Mouse (Mus musculus) lung, postnatal 4 days (tissue): ENCODE data around the gene Acads.
A peak's percentile ranks its signal among the peaks of the same experiment; 100 is the strongest.
"Not testable (repeated sequence)": the region's sequence is repeated elsewhere in the genome, so short reads cannot be mapped to it uniquely, and the experiment has no call there.

Experiments used
- DNase-seq, 2 experiments: peaks; one replicate each; pipeline ENCODE4 v3.0.0; 2021

The Acads gene

GRCm38 (mm10) chr5:115118961-115119570 is at the start of gene Acads:
Gene Acads, minus strand, starts transcription at chr5:115119346.
- DNase-seq: peak; percentile 92 to 95

DNA sequence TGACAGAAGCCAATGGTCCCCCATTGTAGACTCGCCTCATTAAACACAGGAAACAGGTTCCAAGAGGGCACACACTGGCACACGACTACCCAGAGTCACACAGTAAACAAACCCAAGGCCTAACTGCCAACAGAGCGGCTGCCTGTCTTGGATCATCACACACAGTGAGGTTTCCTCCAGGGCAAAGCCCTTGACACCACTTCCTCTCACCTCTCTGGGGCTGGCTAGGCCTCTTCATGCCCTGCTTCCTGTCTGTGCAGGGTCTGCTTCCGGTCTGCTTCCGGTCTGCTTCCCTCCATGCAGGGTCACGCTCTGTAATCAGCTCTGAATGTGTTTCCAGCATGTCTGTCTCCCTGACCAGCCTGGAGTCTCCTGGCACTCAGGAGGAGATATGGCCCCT is 48.2 kb upstream of the Acads start:
- DNase-seq: peak; percentile 62 to 82

DNA sequence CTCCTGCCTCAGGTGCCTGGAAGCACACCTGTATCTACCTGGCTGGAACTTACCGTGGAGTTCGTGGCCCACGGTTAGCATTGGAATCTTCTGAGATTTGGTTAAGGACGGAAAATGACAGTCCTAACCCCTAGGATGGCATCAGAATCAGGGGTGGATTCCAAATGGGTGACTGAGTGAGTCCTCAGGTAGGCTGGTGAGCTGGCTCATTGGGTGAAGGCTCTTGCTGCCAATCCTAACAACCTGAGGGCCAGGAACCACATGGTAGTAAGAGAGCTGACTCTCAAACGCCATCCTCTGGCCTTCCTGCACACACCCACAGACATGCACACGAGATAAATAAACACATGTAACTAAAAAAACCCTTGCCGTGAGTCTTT is 47.7 kb upstream of the Acads start:
- DNase-seq: no peak

DNA sequence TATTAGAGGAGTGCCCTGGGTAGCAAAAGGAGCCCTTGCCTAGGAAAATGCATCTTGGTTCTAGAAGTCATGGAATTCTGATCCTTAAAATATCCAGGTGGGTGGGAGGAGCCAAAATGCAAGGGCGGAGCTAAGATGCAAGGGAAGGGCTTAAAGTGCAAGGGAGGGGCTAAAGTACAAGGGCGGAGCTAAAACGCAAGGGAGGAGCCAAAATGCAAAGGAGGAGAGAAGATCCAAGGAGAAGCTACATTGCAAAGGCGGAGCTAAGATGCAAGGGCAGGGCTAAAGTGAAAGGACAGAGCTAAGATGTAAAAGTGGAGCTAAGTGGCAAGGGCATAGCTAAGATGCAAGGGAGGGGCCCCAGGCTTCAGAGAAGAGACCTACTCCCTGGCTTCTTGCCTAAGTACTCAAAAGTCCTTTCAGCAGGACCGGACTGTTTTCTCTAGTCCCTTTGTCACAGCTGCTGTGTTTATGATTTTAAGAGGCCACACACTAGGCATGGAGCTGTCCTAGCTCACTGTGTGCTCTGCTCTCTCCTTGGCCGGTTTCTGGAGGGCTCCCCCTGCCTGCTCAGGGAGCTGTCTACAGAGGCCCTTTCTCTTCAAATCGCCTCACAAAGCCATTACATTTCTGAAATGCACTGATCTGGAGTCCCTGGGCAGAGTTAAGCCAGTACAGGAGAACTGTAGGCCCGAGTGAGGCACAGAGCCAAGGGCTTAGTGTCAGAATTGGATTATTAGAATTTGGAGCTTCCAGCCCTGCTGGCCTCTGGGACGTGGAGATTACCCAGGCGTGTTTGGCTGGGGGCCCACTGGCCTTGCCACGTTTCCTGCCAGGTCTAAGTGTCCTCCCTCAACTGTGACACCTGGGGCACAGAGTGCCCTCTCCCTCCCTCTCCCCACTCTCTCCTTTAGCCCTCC is 47.0 kb upstream of the Acads start:
- no peak for DNase-seq

- no peak for DNase-seq
Measured at GRCm38 (mm10) chr5:115165351-115165750, 46.2 kb upstream of the Acads start.

GRCm38 (mm10) chr5:115164446-115164845 is 45.3 kb upstream of the Acads start:
- DNase-seq: not testable (repeated sequence)

- DNase-seq: peak; percentile 71 to 83
Measured at GRCm38 (mm10) chr5:115163563-115163962, 44.4 kb upstream of the Acads start.

DNA sequence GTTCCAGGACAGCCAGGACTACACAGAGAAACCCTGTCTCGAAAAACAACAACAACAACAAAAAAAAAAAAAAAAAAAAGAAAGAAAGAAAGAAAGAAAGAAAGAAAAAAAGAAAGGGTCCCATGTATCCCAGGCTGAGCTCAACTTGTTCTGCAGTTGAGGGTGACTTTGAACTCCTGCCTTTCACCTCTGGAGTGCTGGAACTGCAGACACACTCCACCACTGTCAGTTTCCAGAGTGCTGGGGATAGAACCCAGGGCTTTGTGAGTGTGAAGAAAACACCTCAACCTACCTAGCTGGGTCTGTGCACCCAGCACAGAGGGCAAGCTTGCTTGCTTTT is 42.8 kb upstream of the Acads start:
- not testable (repeated sequence) for DNase-seq

- DNase-seq: no peak
Measured at GRCm38 (mm10) chr5:115161064-115161939, 42.2 kb upstream of the Acads start.

DNA sequence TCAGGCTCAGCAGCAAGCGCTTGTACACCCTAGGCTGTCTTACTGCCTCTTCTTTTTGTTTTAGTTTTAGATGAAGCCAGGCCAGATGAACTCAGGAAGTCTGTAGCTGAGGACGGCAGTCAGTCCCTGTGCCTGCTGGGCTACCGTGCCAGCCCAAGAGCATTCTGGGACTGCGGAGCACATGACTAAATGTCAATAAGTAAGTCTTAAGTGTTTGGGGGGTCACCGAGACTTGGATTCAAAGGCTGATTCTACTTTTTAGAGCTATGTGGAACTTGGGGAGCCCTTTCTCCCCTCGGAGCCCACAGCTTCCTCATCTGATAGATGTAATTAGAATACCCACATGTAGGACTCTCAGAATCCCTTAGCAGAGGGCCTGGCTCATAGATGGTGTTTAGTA is 41.5 kb upstream of the Acads start:
- no peak for DNase-seq

DNA sequence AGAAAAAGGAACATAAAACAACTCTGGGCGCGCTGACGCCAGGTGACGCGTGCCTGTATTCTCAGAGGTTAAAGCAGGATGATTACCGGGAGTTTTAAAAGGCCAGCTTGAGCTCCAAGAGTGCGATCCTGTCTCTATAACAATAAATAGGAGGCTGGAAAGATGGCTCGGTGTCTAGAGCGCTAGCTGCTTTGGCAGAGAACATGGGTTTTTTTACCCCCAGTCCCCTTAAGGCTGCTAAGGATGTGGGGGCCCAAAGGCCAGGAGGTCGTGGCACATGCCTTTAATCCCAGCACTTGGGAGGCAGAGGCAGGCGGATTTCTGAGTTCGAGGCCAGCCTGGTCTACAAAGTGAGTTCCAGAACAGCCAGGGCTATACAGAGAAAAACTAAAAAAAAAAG is 40.0 kb upstream of the Acads start:
- DNase-seq: no peak

- peak; percentile 99 to 100 for DNase-seq
Measured at GRCm38 (mm10) chr5:115158040-115158983, 39.2 kb upstream of the Acads start, which contains the start of gene Mlec. Gene Mlec, minus strand, starts transcription at chr5:115158179.

DNA sequence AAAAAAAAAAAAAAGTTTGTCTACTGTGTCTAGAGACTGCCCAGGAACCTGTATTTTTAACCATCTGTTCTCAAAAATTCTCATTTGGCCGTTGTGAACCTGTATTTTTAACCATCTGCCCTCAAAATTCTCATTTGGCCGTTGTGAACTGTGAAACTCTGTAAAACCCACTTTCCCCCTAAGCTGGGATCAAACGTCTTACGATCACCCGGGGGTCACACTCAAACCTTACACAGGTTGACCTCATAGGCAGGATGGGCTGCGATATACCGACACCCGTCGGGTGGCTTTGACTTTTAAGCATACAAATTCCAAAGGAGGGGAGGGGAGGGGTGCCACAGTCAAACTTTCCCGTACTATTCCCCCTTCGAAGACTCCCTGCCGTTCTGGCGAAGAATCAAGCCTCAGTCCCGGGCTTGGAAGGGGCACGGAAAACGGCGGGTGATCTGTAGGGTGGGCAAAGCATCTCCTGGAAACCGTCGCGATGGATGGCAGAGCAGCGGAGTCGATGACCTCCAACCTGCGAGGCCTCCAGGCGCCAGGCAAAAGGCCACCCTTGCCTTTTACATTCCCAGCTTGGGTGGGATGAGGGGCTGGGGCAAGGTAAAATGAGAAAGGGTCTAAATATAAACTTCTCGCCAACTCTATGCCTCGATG is 37.9 kb upstream of the Acads start:
- no peak for DNase-seq

GRCm38 (mm10) chr5:115156401-115156800 is 37.3 kb upstream of the Acads start:
- DNase-seq: no peak

GRCm38 (mm10) chr5:115155831-115156230 is 36.7 kb upstream of the Acads start:
- DNase-seq: peak in 1 of 2 experiments; percentile 43

- DNase-seq: no peak
Measured at GRCm38 (mm10) chr5:115155156-115155631, 36.0 kb upstream of the Acads start.

- DNase-seq: no peak
Measured at GRCm38 (mm10) chr5:115152132-115152956, 33.2 kb upstream of the Acads start.

DNA sequence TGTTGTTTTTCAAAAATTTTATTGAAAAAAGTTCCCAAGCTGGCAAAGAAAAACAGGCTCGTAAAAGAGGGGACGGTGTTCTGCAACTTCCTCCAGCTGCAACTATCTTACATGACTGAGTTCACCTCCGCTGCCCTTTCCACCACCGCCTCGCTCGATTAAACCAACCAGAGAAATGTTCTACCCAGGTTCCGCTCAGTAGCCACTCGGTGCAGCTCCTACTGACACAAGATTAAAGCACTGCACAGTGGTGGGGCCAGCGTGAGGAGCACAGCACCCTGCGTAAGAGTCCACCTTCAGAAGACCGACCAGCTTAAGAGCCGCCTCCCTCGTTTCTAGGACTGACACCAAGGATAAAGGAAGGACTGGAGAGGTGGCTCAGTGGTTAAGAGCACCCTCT is 32.3 kb upstream of the Acads start:
- no peak for DNase-seq

- DNase-seq: no peak
Measured at GRCm38 (mm10) chr5:115150991-115151390, 31.8 kb upstream of the Acads start.

DNA sequence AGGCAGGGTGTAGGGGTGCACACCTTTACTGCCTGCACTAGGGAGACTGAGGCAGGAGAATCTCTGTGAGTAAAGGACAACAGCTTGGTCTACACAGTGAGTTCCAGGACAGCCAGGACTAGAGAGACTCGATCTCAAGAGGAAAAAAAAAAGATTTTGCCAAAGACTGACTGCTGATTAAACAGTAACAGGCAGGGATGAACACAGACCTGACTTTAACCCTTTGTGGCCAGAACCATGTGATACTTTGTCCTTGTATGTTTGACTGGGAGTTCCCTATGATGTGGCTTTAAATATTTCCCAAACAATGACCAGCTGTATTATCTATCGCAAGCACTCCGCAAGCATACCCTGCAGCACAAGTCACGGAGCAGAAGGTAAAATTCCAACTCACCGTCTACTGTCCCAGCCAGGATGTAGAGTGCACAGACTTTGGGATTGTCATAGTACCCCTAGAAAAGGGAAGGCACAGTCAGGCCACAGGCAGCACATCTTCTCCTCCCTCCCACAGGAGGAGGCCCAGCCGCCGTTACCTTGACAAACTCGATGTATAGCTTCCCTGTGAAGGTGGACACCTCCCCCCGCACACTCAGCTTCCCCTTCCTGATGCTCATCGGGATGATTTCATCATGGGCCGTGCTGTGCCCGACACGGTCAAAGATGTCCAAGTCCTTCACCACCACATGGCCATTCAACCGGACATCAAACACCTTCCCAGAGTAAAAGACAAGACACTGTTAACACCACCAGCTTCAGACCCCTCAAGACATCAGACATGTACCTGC is 30.7 kb upstream of the Acads start:
- no peak for DNase-seq
